Mouse (Mus musculus): Measurements from ENCODE around the gene Tmem274. TPM values are rescaled to one million over a fixed set of nuclear protein-coding genes. Genes with fewer than 3 reads are reported as not detected.

Gene Tmem274
- polyA plus RNA-seq, 1 experiment from 2014 or later, result 0.36 TPM

DNA sequence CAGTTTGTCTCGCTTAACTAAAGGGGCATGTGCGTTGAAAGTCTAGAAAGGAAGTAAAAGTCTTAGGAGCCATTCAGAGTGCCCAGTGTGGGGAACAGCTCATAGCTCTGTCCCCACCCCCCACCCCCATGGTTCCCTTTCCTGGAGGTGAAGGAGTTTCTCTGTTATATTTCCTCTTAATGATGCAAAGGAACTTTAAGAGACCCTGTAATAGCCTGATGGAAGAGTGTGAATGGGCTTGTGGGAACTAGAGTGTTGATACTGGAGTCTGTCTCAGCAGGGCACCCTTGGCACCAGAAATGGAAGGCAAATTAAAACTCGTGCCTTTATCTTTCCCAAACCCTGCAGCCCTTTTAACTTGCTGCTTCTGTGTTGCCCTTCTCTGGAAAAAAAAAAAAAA is 27.7 kb downstream of the Tmem274 start:
- no peaks in the 10 kb centered on the region for H3K27me3 ChIP-seq
- H3K9me3 ChIP-seq, result no peaks in the 10 kb centered on the region
- no peak overlapping the region for H3K4me3 ChIP-seq (replicated peaks)
- peak; percentile 71; the same call in 1 of the 2 replicates for ATAC-seq (ENCODE audit: insufficient number of reproducible peaks, insufficient read depth, low FRiP score, low TSS enrichment, low read depth)
- H3K9ac ChIP-seq (replicated peaks), result no peak overlapping the region
- peaks cover 25% of the 10 kb centered on the region for H3K36me3 ChIP-seq
- H3K27ac ChIP-seq, result peak overlapping the region; percentile 84
- 31% methylated on average over 3 of the region's 3 CpGs for WGBS
- peaks cover 10% of the 10 kb centered on the region for H3K4me1 ChIP-seq (replicated peaks)
- H3K4me2 ChIP-seq, result no peak overlapping the region; the same call in 1 of the 2 replicates

- H3K4me3 ChIP-seq (replicated peaks), result no peak overlapping the region
- H3K27me3 ChIP-seq, result no peaks in the 10 kb centered on the region
- WGBS, result 51% methylated on average over 15 of the region's 15 CpGs
- peak overlapping the region; percentile 66; the same call in 1 of the 2 replicates for H3K27ac ChIP-seq
- H3K9ac ChIP-seq (replicated peaks), result no peak overlapping the region
- H3K9me3 ChIP-seq, result no peaks in the 10 kb centered on the region
- H3K4me2 ChIP-seq, result no peak overlapping the region
- ATAC-seq (ENCODE audit: insufficient number of reproducible peaks, insufficient read depth, low FRiP score, low TSS enrichment, low read depth), result peak; percentile 37; the same call in 1 of the 2 replicates
- H3K36me3 ChIP-seq, result peaks cover 21% of the 10 kb centered on the region
- H3K4me1 ChIP-seq (replicated peaks), result peaks cover 10% of the 10 kb centered on the region
Observed at GRCm38 (mm10) chr4:149505261-149505967, 28.2 kb downstream of the Tmem274 start.

GRCm38 (mm10) chr4:149506904-149507303 is 29.7 kb downstream of the Tmem274 start:
- Histone ChIP-seq H3K27me3 (no peaks in the 10 kb centered on the region), H3K36me3 (peaks cover 7% of the 10 kb centered on the region), H3K4me2 (no peak overlapping the region), H3K27ac (no peak overlapping the region), H3K9me3 (no peaks in the 10 kb centered on the region), H3K4me1 (replicated peaks) (peaks cover 10% of the 10 kb centered on the region), H3K4me3 (replicated peaks) (no peak overlapping the region), H3K9ac (replicated peaks) (no peak overlapping the region)
- no peak for ATAC-seq (ENCODE audit: insufficient number of reproducible peaks, insufficient read depth, low FRiP score, low TSS enrichment, low read depth)
- 84% methylated on average over 3 of the region's 3 CpGs for WGBS

DNA sequence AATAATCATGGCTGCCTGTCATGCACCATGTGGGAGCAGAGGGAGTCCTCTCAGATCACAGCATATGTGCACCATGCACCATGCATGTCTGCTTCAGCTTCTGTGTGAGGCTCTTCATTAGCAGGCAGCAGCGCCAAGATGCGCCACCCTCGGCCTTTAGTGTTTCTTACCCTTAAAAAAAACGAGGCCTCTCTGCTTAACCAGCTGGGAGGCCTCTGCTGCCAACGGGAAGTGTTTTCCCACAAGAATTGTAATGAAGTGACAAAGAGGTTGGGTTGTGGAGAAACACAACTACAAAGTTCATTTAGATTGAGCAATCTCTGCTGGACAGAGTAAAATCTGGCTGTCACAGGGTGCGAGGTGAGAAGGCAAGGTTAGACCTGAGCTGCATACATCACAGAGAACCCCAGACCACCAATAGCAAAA is 34.1 kb downstream of the Tmem274 start:
- no peak overlapping the region for H3K27ac ChIP-seq
- 51% methylated on average over 6 of the region's 6 CpGs for WGBS
- H3K4me3 ChIP-seq (replicated peaks), result no peak overlapping the region
- no peaks in the 10 kb centered on the region for H3K27me3 ChIP-seq
- H3K9ac ChIP-seq (replicated peaks), result no peak overlapping the region
- H3K9me3 ChIP-seq, result no peaks in the 10 kb centered on the region
- no peaks in the 10 kb centered on the region; the same call in 1 of the 2 replicates for H3K4me1 ChIP-seq (replicated peaks)
- H3K4me2 ChIP-seq, result no peak overlapping the region
- ATAC-seq (ENCODE audit: insufficient number of reproducible peaks, insufficient read depth, low FRiP score, low TSS enrichment, low read depth), result no peak
- H3K36me3 ChIP-seq, result no peaks in the 10 kb centered on the region

DNA sequence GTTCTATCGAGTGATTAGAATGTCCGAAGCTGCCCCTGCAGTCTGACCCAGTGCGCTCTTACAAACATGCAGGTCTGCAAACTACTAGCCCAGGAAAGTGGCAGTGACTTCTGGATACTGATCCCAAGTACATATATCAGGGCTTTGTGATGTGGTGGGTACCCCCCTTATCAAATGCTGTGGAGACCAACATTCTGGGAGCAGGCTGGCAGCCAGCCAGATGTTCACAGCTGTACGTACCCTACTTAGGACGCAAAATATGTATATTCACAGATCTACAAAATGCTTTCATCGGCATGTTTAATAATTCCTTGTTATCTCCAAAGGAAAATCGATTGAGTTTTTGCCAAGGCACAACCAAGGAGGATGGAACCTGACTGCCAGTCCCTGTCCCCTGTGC is 34.9 kb downstream of the Tmem274 start:
- Histone ChIP-seq H3K4me1 (replicated peaks) (no peaks in the 10 kb centered on the region; the same call in 1 of the 2 replicates), H3K36me3 (no peaks in the 10 kb centered on the region), H3K4me3 (replicated peaks) (no peak overlapping the region), H3K27ac (no peak overlapping the region), H3K4me2 (no peak overlapping the region), H3K9ac (replicated peaks) (no peak overlapping the region), H3K27me3 (no peaks in the 10 kb centered on the region), H3K9me3 (no peaks in the 10 kb centered on the region)
- WGBS, result 92% methylated on average over 7 of the region's 7 CpGs
- ATAC-seq (ENCODE audit: insufficient number of reproducible peaks, insufficient read depth, low FRiP score, low TSS enrichment, low read depth), result no peak

- no peaks in the 10 kb centered on the region for H3K9me3 ChIP-seq
- H3K4me2 ChIP-seq, result no peak overlapping the region
- no peak overlapping the region for H3K27ac ChIP-seq
- H3K36me3 ChIP-seq, result no peaks in the 10 kb centered on the region
- WGBS, result 86% methylated on average over 5 of the region's 5 CpGs
- ATAC-seq (ENCODE audit: insufficient number of reproducible peaks, insufficient read depth, low FRiP score, low TSS enrichment, low read depth), result no peak
- no peak overlapping the region for H3K9ac ChIP-seq (replicated peaks)
- peaks cover 15% of the 10 kb centered on the region for H3K4me1 ChIP-seq (replicated peaks)
- no peak overlapping the region for H3K4me3 ChIP-seq (replicated peaks)
- no peaks in the 10 kb centered on the region for H3K27me3 ChIP-seq
Observed at GRCm38 (mm10) chr4:149515706-149516105, 38.5 kb downstream of the Tmem274 start.

DNA sequence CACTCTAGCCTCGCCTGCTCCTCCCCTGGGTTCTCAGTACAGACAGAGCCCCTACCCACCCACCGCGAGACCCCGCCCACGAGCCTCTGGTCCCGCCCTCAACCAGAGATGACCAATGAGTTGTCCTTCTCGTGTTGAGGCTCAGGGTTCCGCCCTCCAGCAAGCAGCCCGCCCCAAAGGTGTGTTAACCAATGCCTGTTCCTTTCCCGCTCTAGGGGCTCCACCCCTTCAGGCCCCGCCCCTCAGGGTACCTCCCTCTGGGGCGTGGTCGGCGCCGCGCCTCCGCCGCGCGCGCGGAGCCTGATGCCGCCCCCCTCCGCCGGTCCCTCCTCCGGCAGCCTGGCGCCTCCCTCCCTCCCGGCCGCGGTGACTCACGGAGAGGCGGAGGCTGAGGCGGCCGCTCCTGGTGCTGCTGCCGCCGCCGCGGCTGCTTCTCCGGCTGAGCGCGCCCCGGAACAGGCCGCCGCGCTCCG is 40.7 kb downstream of the Tmem274 start, which contains the start of gene Ctnnbip1:
TSS of gene Ctnnbip1 (plus strand) at position 369 of the 473 bp plus-strand sequence.
- Histone ChIP-seq H3K27me3 (no peaks in the 10 kb centered on the region), H3K27ac (peak within 1 kb of the TSS; percentile 69), H3K4me2 (peak within 1 kb of the TSS; percentile 88), H3K36me3 (no peaks in the 10 kb centered on the region), H3K9me3 (no peaks in the 10 kb centered on the region), H3K4me3 (replicated peaks) (peak within 1 kb of the TSS; percentile 93), H3K4me1 (replicated peaks) (peaks cover 22% of the 10 kb centered on the region), H3K9ac (replicated peaks) (peak within 1 kb of the TSS; percentile 94)
- WGBS, result under 1% methylated on average over 44 of the region's 46 CpGs
- peak; percentile 98 for ATAC-seq (ENCODE audit: insufficient number of reproducible peaks, insufficient read depth, low FRiP score, low TSS enrichment, low read depth)

GRCm38 (mm10) chr4:149518351-149519220 is 41.4 kb downstream of the Tmem274 start:
- H3K36me3 ChIP-seq, result no peaks in the 10 kb centered on the region
- peaks cover 23% of the 10 kb centered on the region for H3K4me1 ChIP-seq (replicated peaks)
- peak overlapping the region; percentile 88 for H3K4me2 ChIP-seq
- H3K4me3 ChIP-seq (replicated peaks), result peak overlapping the region; percentile 93
- 3% methylated on average over 29 of the region's 52 CpGs for WGBS
- H3K27ac ChIP-seq, result peak overlapping the region; percentile 69
- H3K27me3 ChIP-seq, result no peaks in the 10 kb centered on the region
- peak overlapping the region; percentile 94 for H3K9ac ChIP-seq (replicated peaks)
- peak; percentile 33 for ATAC-seq (ENCODE audit: insufficient number of reproducible peaks, insufficient read depth, low FRiP score, low TSS enrichment, low read depth)
- no peaks in the 10 kb centered on the region for H3K9me3 ChIP-seq

DNA sequence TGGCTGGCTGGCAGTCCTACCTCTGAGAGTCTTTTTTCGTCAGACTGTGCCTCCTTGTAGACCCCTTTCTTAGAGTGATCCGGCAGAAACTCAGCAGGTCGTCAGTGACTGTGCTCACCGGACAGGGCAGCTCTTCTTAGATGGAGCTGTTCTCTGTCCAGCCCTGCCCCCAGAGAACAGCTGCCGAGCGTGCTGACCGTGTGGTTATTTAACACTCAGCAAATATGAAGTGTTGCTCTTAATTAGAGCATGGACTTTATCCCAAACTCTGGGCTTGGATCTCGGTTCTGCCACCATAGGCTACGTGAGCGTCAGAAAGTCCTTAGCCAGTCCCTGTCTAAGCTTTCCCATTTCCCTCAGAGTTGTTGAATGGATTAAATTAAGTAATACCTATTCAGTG is 44.1 kb downstream of the Tmem274 start:
- Histone ChIP-seq H3K4me1 (replicated peaks) (peaks cover 38% of the 10 kb centered on the region), H3K27me3 (no peaks in the 10 kb centered on the region)

GRCm38 (mm10) chr4:149523961-149524360 is 46.8 kb downstream of the Tmem274 start:
- Histone ChIP-seq H3K9me3 (no peaks in the 10 kb centered on the region), H3K36me3 (no peaks in the 10 kb centered on the region), H3K9ac (replicated peaks) (no peak overlapping the region), H3K27me3 (no peaks in the 10 kb centered on the region), H3K4me2 (no peak overlapping the region), H3K4me3 (replicated peaks) (no peak overlapping the region), H3K4me1 (replicated peaks) (peaks cover 47% of the 10 kb centered on the region), H3K27ac (no peak overlapping the region)
- 70% methylated on average over 6 of the region's 6 CpGs for WGBS
- no peak for ATAC-seq (ENCODE audit: insufficient number of reproducible peaks, insufficient read depth, low FRiP score, low TSS enrichment, low read depth)

More for the DNA sequence above, 44.1 kb downstream of the Tmem274 start:
- Histone ChIP-seq H3K4me2 (no peak overlapping the region), H3K27ac (no peak overlapping the region), H3K36me3 (no peaks in the 10 kb centered on the region), H3K9me3 (no peaks in the 10 kb centered on the region), H3K4me3 (replicated peaks) (no peak overlapping the region), H3K9ac (replicated peaks) (no peak overlapping the region)
- WGBS, result 71% methylated on average over 10 of the region's 10 CpGs
- no peak for ATAC-seq (ENCODE audit: insufficient number of reproducible peaks, insufficient read depth, low FRiP score, low TSS enrichment, low read depth)

GRCm38 (mm10) chr4:149525170-149525569 is 48.0 kb downstream of the Tmem274 start:
- H3K9ac ChIP-seq (replicated peaks), result no peak overlapping the region
- 81% methylated on average over 4 of the region's 4 CpGs for WGBS
- no peaks in the 10 kb centered on the region for H3K9me3 ChIP-seq
- no peak for ATAC-seq (ENCODE audit: insufficient number of reproducible peaks, insufficient read depth, low FRiP score, low TSS enrichment, low read depth)
- no peak overlapping the region for H3K4me3 ChIP-seq (replicated peaks)
- H3K36me3 ChIP-seq, result no peaks in the 10 kb centered on the region; the same call in 1 of the 2 replicates
- H3K4me2 ChIP-seq, result no peak overlapping the region
- 0 out of 2 replicates have a peak overlapping the region, but pooled peaks have one; percentile 12 for H3K27ac ChIP-seq
- peaks cover 37% of the 10 kb centered on the region for H3K4me1 ChIP-seq (replicated peaks)
- H3K27me3 ChIP-seq, result no peaks in the 10 kb centered on the region
